Mouse (Mus musculus): ENCODE data around the gene Hic1. TPM values are rescaled to one million over a fixed set of nuclear protein-coding genes. Genes with fewer than 3 reads are reported as not detected.

Hic1 gene
- 39.2 and 44.8 TPM in 2 replicates for polyA plus RNA-seq (2016; fragmentation: Nextera tagmentation; extraction: Ambion mirVana)

DNA sequence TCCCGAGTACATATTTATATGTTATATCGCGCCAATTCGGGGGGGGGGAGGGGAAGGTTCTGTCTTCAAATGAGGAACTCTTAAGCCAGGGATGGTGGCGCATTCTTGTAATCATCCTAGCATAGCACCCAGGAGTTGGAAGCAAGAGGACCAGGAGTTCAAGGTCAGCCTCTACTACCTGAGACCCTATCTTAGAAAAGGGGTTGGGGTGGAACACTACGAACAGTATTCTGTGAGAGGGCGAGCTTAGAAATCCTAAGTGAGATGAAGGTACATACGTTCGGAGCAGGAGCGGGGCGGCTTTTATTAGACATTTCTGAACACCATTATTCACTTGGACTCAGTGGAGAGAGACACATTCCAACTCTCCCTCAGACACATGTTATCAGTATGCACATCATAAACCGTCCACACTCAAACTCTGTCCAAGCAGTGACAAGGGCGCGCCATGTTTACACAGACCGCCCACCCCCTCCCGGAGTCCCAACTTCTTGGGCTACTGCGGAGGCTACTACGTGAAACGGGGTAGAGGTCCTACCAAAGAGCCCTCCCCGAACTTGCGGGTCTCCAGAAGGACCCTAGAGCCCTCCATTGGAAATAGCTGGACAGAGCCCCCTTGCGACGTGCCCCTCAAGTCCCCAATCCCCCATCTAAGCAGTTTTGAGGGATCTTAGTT is at the start of gene Hic1:
Hic1 (minus strand) TSS at position 115 of the 676 bp plus-strand sequence.
- ATAC-seq (ENCODE audit: insufficient number of reproducible peaks, insufficient read depth, low FRiP score, low TSS enrichment), result no peak
- Histone ChIP-seq H3K9me3 (no peaks in the 10 kb centered on the region), H3K36me3 (peaks cover 8% of the 10 kb centered on the region), H3K27me3 (peaks cover 88% of the 10 kb centered on the region), H3K27ac (peak within 1 kb of the TSS; percentile 88), H3K4me3 (peak within 1 kb of the TSS; percentile 66), H3K4me2 (replicated peaks) (peak within 1 kb of the TSS; percentile 88), H3K9ac (peak within 1 kb of the TSS; percentile 78), H3K4me1 (peaks cover 68% of the 10 kb centered on the region)
- 6% methylated on average over 23 of the region's 23 CpGs for WGBS

DNA sequence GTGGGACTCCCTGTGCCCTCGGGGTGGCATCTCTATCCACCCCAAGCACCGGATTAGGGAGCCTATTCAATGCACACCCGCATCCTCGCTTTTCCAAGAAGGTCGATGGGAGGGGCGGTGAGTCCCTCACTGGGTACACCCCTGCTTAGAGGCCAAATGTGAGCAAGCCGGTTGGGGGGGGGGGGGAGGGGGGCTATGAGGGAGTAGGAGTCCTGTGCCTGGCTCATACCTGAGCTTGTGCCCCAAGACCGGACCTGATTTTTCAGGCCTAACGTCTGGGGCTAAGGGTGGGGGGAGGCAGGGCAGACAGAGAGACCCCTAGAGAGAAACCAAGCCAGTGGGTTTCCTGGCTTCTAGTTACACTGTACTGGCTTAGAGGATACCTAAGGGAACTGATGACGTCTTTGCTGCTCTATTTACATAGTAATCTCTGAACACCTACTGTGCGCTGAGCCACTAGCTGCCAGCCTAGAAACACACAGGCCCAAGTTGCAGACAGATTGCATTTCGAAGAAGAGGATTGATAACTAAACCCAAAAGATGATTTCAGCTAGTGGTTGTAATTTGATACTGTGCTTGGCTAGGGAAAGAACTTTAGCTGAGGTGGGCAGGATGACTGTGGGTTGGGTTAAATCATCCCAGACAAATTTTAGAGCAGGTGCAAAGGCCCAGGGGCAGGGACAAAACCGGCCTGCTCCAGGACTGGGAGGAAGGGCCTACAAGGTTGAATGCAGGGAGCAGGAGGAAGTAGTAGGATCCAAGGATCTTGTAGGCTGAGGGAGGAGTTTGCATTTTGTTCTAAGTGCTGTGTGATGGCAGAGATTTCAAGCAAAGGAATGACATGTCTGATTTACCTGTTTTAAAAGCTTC is 45.0 kb upstream of the Hic1 start:
- Histone ChIP-seq H3K4me1 (peaks cover 25% of the 10 kb centered on the region), H3K9me3 (no peaks in the 10 kb centered on the region), H3K4me2 (replicated peaks) (peak overlapping the region; percentile 65), H3K4me3 (peak overlapping the region; percentile 29), H3K27me3 (peaks cover 12% of the 10 kb centered on the region; the same call in 1 of the 2 replicates), H3K36me3 (no peaks in the 10 kb centered on the region), H3K9ac (peak overlapping the region; percentile 53), H3K27ac (no peak overlapping the region)
- 10% methylated on average over 13 of the region's 13 CpGs for WGBS
- ATAC-seq (ENCODE audit: insufficient number of reproducible peaks, insufficient read depth, low FRiP score, low TSS enrichment), result 0 out of 2 replicates have a peak, but pooled peaks have one; percentile 36

DNA sequence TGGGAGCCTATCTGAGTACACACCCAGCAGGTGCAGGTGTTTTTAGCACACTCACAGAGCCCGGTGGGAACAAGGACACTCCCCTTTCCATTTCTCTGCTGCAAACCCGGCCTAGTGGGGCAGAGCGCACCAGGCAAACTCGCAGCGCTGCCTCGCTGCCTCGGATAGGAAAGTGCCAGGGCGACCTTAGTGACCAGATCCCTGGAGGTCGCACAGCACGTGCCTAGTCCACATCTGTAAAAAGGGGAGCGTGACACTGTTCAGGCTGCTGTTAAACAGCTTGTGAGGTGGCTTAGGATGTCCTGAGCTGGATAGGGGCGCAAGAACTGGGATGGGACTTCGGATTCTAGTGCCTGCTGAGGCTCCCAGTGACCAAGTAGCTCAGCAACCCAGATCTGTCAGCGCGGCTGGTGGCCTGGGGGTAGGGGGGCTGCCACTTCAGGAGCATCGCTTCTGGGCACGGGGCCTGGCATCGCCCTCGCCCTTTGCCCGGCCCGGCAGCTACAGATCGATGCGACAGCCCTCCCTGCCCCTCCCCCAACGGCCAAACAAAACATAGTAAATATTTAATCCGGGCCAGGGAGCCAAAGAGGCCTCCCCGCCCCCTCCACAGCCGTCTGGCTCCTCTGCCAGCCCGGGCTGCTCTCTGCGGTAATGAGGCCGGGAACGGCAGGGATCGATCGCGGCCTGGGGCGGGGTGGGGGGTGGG is 44.2 kb upstream of the Hic1 start:
- Histone ChIP-seq H3K9me3 (no peaks in the 10 kb centered on the region), H3K27me3 (peaks cover 12% of the 10 kb centered on the region; the same call in 1 of the 2 replicates), H3K36me3 (no peaks in the 10 kb centered on the region), H3K27ac (no peak overlapping the region), H3K4me3 (peak overlapping the region; percentile 29), H3K4me1 (peaks cover 25% of the 10 kb centered on the region), H3K9ac (peak overlapping the region; percentile 53), H3K4me2 (replicated peaks) (peak overlapping the region; percentile 65)
- 2% methylated on average over 34 of the region's 35 CpGs for WGBS
- no peak for ATAC-seq (ENCODE audit: insufficient number of reproducible peaks, insufficient read depth, low FRiP score, low TSS enrichment)

DNA sequence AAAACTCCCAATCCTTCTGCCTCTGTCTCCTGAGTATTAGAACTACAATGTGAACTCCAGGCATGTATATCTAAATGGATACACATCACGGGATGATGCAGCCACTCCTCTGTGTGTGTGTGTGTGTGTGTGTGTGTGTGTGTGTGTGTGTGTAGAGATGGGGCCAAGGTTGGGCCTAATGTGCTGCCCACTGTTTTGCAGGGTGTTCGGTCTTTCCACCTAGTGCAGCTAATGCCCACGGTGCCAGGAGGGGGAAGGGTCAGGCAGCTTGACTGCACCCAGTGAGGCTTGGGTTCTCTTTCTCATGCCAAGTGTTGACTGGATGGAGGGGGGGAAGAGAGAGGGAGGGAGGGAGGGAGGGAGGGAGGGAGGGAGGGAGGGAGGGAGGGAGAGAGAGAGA is 43.6 kb upstream of the Hic1 start:
- Histone ChIP-seq H3K9me3 (no peaks in the 10 kb centered on the region), H3K27ac (no peak overlapping the region), H3K4me2 (replicated peaks) (no peak overlapping the region), H3K27me3 (peaks cover 12% of the 10 kb centered on the region; the same call in 1 of the 2 replicates), H3K9ac (no peak overlapping the region), H3K36me3 (no peaks in the 10 kb centered on the region), H3K4me1 (peaks cover 25% of the 10 kb centered on the region), H3K4me3 (no peak overlapping the region)
- no peak for ATAC-seq (ENCODE audit: insufficient number of reproducible peaks, insufficient read depth, low FRiP score, low TSS enrichment)
- WGBS, result 75% methylated on average over 2 of the region's 3 CpGs

DNA sequence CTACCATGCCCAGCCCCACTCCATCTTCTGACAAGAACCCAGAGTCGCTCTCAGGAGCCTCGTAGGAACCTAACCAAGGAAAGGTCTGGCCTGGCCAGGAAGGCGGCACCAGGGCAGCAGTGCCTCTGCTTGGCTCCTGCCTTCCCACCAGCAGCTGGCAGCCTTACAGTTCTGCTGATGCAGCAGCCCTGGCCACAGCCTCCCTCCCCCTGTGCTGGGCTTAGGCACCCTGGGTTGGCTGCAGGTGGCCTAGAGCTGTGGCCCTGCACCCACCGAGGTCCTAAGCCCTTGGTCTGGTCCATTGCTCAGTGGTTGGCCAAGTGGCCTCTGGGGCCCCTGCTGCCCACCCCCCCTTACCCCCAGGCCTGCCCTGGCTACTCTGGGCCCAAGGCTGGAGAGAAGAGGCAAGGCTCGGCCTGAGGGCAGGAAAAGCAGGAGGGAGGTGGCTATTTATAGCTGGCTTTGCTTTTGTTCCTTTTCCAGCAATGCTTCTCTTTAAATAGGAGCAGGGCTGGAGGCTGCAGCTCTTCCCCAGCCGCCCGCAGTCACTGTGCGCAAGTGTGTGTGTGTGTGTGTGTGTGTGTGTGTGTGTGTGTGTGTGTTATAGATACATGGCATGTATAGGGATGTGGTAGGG is 42.8 kb upstream of the Hic1 start:
- no peaks in the 10 kb centered on the region for H3K36me3 ChIP-seq
- H3K4me2 ChIP-seq (replicated peaks), result no peak overlapping the region
- peaks cover 25% of the 10 kb centered on the region for H3K4me1 ChIP-seq
- 47% methylated on average over 8 of the region's 8 CpGs for WGBS
- H3K27ac ChIP-seq, result peak overlapping the region; percentile 41; the same call in 1 of the 2 replicates
- ATAC-seq (ENCODE audit: insufficient number of reproducible peaks, insufficient read depth, low FRiP score, low TSS enrichment), result no peak; the same call in 1 of the 2 replicates
- H3K4me3 ChIP-seq, result no peak overlapping the region
- no peaks in the 10 kb centered on the region for H3K9me3 ChIP-seq
- no peak overlapping the region for H3K9ac ChIP-seq
- peaks cover 12% of the 10 kb centered on the region; the same call in 1 of the 2 replicates for H3K27me3 ChIP-seq

DNA sequence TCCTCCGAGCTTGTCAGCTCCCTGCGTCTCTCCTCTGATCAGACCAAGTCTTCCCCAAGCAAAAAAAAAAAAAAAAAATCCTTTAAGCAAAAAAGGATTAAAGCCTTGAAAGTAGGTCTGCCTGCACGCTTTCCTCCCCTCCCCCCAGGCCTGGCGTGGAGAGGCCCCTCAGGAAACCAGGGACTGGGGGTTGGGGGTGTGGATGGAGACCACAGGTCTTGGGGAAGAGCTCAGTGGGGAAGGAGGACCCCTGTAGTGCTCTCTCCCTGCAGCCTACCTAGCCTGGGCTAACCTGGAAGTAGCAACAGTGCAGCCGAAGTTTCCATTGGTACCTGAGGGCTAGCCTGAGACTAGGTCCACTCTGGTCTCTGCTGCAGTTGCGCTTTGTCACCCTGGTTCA is 41.4 kb upstream of the Hic1 start:
- Histone ChIP-seq H3K4me1 (peaks cover 25% of the 10 kb centered on the region), H3K36me3 (no peaks in the 10 kb centered on the region), H3K27ac (no peak overlapping the region), H3K4me3 (no peak overlapping the region), H3K9me3 (no peaks in the 10 kb centered on the region), H3K27me3 (peaks cover 10% of the 10 kb centered on the region; the same call in 1 of the 2 replicates), H3K4me2 (replicated peaks) (no peak overlapping the region), H3K9ac (no peak overlapping the region)
- no peak for ATAC-seq (ENCODE audit: insufficient number of reproducible peaks, insufficient read depth, low FRiP score, low TSS enrichment)
- WGBS, result 34% methylated on average over 6 of the region's 6 CpGs

DNA sequence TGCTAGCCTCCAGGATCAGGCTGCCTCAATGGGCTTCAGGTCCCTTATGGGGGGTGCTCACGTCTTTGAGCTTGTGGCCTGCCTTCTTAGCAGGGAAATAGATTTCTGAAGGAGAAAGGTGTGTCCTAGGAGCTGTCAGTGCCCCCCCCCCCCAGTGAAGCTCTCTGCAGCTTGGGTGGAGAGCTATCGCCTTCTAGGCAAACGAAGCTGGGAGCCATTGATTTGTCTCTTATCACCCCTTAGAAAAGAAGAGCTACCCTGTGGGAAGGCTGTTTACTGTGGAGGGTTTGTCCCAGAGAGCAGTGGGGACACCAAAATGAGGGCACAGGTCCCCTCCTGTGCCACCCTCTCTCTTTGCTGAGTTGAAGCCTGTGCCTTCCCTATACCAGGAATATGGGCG is 40.8 kb upstream of the Hic1 start:
- ATAC-seq (ENCODE audit: insufficient number of reproducible peaks, insufficient read depth, low FRiP score, low TSS enrichment), result no peak
- peaks cover 25% of the 10 kb centered on the region for H3K4me1 ChIP-seq
- H3K27me3 ChIP-seq, result peaks cover 5% of the 10 kb centered on the region; the same call in 1 of the 2 replicates

DNA sequence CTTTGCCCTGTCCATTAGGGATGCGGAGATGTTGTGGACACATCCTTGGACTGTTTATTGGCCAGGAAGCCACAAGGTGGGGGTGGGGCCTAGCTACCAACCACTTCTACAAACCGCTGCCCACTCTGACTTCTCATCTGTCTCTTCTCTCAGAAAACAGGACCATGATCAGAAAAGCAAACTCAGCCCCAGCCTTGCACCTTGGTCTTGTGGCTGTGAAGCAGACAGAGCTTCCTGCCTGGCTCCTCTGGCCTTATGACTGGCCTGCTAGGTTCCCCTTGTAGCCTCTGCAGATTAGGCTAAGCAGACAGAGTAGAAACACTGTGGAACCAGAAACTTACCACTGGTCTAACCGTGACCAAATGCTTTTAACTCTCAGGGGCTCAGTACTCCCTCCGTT is 40.0 kb upstream of the Hic1 start:
- Histone ChIP-seq H3K36me3 (no peaks in the 10 kb centered on the region), H3K9me3 (no peaks in the 10 kb centered on the region), H3K27ac (no peak overlapping the region), H3K9ac (no peak overlapping the region), H3K4me3 (no peak overlapping the region), H3K4me1 (peaks cover 23% of the 10 kb centered on the region), H3K27me3 (peaks cover 3% of the 10 kb centered on the region; the same call in 1 of the 2 replicates), H3K4me2 (replicated peaks) (no peak overlapping the region)
- ATAC-seq (ENCODE audit: insufficient number of reproducible peaks, insufficient read depth, low FRiP score, low TSS enrichment), result no peak
- WGBS, result 65% methylated on average over 4 of the region's 4 CpGs

More for the DNA sequence above, 40.8 kb upstream of the Hic1 start:
- H3K4me2 ChIP-seq (replicated peaks), result no peak overlapping the region
- H3K27ac ChIP-seq, result no peak overlapping the region
- H3K4me3 ChIP-seq, result no peak overlapping the region
- H3K9ac ChIP-seq, result no peak overlapping the region; the same call in 1 of the 2 replicates
- 65% methylated on average over 4 of the region's 4 CpGs for WGBS
- no peaks in the 10 kb centered on the region for H3K36me3 ChIP-seq
- no peaks in the 10 kb centered on the region for H3K9me3 ChIP-seq

DNA sequence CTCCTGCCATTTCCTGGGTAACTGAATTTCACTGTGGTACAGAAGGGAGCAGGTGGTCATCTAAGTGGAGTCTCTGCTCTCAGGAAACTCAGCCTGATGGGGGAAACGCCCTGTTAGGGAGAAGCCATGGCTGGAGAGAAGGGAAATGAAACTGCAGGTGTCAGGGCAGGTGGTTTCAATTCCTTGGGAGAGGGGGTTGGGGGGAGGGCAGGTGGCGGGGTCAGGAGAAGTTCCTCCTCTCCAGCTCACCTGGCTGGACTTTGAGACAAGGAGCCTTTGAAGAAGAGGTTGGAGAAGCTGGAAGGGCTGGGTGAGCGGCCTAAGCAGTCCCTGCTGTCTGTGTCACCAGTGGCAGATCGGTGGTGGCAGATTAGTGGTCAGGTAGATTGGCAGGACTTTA is 37.0 kb upstream of the Hic1 start:
- ATAC-seq (ENCODE audit: insufficient number of reproducible peaks, insufficient read depth, low FRiP score, low TSS enrichment), result no peak
- Histone ChIP-seq H3K36me3 (no peaks in the 10 kb centered on the region), H3K9ac (no peak overlapping the region), H3K4me2 (replicated peaks) (no peak overlapping the region), H3K4me1 (peaks cover 12% of the 10 kb centered on the region), H3K4me3 (no peak overlapping the region), H3K9me3 (no peaks in the 10 kb centered on the region), H3K27ac (no peak overlapping the region), H3K27me3 (no peaks in the 10 kb centered on the region)
- WGBS, result 78% methylated on average over 4 of the region's 4 CpGs

DNA sequence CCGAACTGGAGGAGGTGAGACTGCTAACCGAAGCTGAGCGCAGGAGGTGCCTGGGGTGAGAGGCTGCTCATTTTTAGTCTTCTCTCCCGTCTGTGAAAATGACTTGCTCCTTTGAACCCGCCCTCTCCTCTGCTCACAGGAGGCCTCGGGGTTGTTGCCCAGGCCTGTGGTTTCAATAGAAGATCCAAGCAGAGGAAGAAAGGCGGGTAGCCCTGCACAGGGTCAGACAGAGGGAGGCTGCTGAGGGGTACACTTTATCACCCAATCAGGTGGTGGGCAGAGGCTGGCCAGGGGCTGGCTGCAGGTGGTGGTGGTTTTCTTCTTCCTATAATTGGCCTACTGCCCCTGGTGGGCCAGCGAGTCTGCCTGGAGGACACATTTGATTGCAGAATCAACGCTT is 35.2 kb upstream of the Hic1 start:
- H3K27me3 ChIP-seq, result 0 out of 2 replicates have a peak, but pooled peaks cover 1% of the 10 kb centered on the region
- no peak overlapping the region for H3K4me3 ChIP-seq
- peaks cover 6% of the 10 kb centered on the region; the same call in 1 of the 2 replicates for H3K4me1 ChIP-seq
- H3K27ac ChIP-seq, result no peak overlapping the region
- 36% methylated on average over 9 of the region's 9 CpGs for WGBS
- H3K36me3 ChIP-seq, result no peaks in the 10 kb centered on the region
- no peak overlapping the region for H3K9ac ChIP-seq
- H3K4me2 ChIP-seq (replicated peaks), result no peak overlapping the region
- no peaks in the 10 kb centered on the region for H3K9me3 ChIP-seq
- no peak for ATAC-seq (ENCODE audit: insufficient number of reproducible peaks, insufficient read depth, low FRiP score, low TSS enrichment)

DNA sequence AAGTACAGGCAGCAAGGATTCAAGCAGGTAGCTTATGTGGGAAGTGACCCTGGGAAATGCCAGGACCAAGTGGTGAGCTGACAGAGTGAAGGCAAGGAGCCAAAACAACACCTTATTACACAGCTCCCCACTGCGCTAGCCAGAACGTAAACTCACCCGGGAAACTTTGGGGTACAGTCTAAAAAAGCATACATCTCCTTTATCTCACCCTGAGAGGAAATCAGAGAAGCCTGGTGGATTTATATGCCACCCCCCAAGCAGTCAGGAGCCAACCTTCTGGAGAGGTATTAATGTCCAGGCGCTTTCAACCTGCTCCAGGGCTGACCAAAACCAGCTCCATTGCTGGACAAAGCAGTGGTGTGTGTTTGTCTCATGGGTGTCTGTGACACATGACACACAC is 34.6 kb upstream of the Hic1 start:
- no peaks in the 10 kb centered on the region for H3K36me3 ChIP-seq
- H3K9me3 ChIP-seq, result no peaks in the 10 kb centered on the region
- no peak for ATAC-seq (ENCODE audit: insufficient number of reproducible peaks, insufficient read depth, low FRiP score, low TSS enrichment)
- no peak overlapping the region for H3K4me3 ChIP-seq
- no peak overlapping the region for H3K4me2 ChIP-seq (replicated peaks)
- 80% methylated on average over 4 of the region's 4 CpGs for WGBS
- H3K9ac ChIP-seq, result no peak overlapping the region
- no peak overlapping the region for H3K27ac ChIP-seq
- peaks cover 6% of the 10 kb centered on the region; the same call in 1 of the 2 replicates for H3K4me1 ChIP-seq
- peaks cover 6% of the 10 kb centered on the region; the same call in 1 of the 2 replicates for H3K27me3 ChIP-seq

Measured in embryonic facial prominence, embryonic 12.5 days (tissue).